Mouse (Mus musculus) liver, adult 2 months (tissue): ENCODE data around the gene Rab1b. TPM values are rescaled to one million over a fixed set of nuclear protein-coding genes. Genes with fewer than 3 reads are reported as not detected.

ENCODE experiments used
- DNase-seq: peaks from one replicate; pipeline ENCODE4 v3.0.0-alpha.2; 2011; ENCODE audit warnings: low read depth, low spot score; ENCODE audit errors: extremely low read depth
- H3K27ac ChIP-seq: fragments of 200-500 bp; replicated peaks from 2 replicates; pipeline ENCODE4 v1.5.1; 2012; ENCODE audit warnings: low read depth, mild to moderate bottlenecking, control low read depth, inconsistent platforms, low read length; ENCODE audit not compliant: insufficient read depth
- H3K27me3 ChIP-seq: fragments of 200-500 bp; 2 replicates; pipeline ENCODE4 v1.6.1; 2012; ENCODE audit warnings: mild to moderate bottlenecking, moderate library complexity, low read length, inconsistent platforms; ENCODE audit not compliant: control insufficient read depth, insufficient read depth
- H3K36me3 ChIP-seq: fragments of 200-500 bp; 2 replicates; pipeline ENCODE4 v1.6.1; 2012; ENCODE audit warnings: low read length, inconsistent platforms; ENCODE audit not compliant: control insufficient read depth, insufficient read depth
- H3K4me1 ChIP-seq: fragments of 200-500 bp; 2 replicates; pipeline ENCODE4 v1.6.1; 2011; ENCODE audit warnings: low read length; ENCODE audit not compliant: control insufficient read depth, insufficient read depth
- H3K4me3 ChIP-seq: fragments of 200-500 bp; 2 replicates; pipeline ENCODE4 v1.5.1; 2011; ENCODE audit warnings: low read depth, mild to moderate bottlenecking, control low read depth, low read length, moderate library complexity; ENCODE audit not compliant: insufficient read depth
- H3K79me2 ChIP-seq: fragments of 200-500 bp; 2 replicates; pipeline ENCODE4 v1.6.1; 2012; ENCODE audit warnings: inconsistent platforms, mild to moderate bottlenecking, low read length, moderate library complexity; ENCODE audit not compliant: control insufficient read depth, insufficient read depth
- H3K9ac ChIP-seq: fragments of 200-500 bp; 2 replicates; pipeline ENCODE4 v1.6.1; 2012; ENCODE audit warnings: low read depth, mild to moderate bottlenecking, control low read depth, inconsistent platforms, low read length
- CTCF ChIP-seq: fragments of 200-500 bp; IDR thresholded peaks from 2 replicates; pipeline ENCODE4 v1.5.1; 2011; ENCODE audit warnings: low read depth, low read length, control low read depth
- POLR2A ChIP-seq: fragments of 200-500 bp; IDR thresholded peaks from 2 replicates; pipeline ENCODE4 v1.6.1; 2011; ENCODE audit warnings: low read length, control low read depth; ENCODE audit not compliant: insufficient read depth; ENCODE audit errors: extremely low read depth
- WGBS: fragments of 180-500 bp; shearing (Covaris S2); methylation state at CpG from one replicate; pipeline ENCODE4 v1.1.7; 2018; 5-methylcytosine and 5-hydroxymethylcytosine counted together
- polyA plus RNA-seq: library from polyadenylated mRNA; depleted of rRNA; stranded (reverse); fragments of >200 nt; gene quantifications from 2 replicates; pipeline ENCODE4 v1.2.3, GENCODE M21; 2012
- total RNA-seq: library from RNA; depleted of rRNA; stranded (reverse); fragments of >200 nt; gene quantifications from 2 replicates; pipeline ENCODE4 v1.2.3, GENCODE M21; 2014

Gene Rab1b
- total and polyA plus RNA-seq, 2 experiments, result 82.1 to 165 TPM

DNA sequence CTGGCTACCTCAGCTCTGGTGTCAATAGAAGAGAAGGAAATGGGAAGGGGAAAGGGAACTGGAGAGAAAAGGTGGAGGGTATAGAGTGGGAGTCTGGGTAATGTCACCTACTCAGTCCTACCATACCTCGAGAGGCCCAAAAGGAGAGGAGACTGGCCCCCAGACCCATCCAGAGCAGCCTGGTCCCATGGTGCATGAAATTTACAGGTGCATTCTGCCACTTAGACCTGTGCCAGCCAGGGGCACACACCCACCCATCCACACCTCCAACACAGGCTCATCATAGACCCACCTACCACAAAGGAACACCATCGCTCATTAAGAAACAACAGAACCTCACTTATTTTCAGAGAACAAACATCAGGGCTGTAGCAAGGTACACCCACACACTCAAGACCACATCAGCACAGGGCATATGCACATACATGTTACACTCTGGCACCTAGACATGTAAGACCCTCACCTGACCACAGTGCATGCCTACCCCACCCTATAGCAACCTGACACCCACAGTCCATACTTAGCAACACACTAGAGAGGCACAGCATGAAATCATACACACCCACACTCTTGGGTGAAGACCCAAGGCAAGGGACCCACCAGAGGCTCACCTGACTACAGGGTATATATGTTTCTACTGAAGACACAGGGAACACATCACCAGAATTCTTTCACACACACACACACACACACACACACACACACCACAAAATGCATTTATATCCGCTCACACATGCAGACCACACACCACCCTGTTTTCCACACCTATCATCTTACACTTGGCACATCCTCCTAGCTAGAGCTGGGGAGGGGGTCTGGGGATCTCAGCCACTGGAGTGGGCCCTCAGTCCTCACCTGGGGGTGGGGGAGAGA lies 22.7 kb downstream of the Rab1b start:
- no peak for TF ChIP-seq POLR2A
- no peak for TF ChIP-seq CTCF
- Histone ChIP-seq H3K27me3 (peaks cover 16% of the 10 kb centered on the region), H3K27ac (no peak overlapping the region), H3K36me3 (no peaks in the 10 kb centered on the region), H3K79me2 (no peaks in the 10 kb centered on the region), H3K4me3 (no peak overlapping the region), H3K9ac (no peak overlapping the region), H3K4me1 (peaks cover 10% of the 10 kb centered on the region)
- WGBS, result 71% methylated on average over 3 of the region's 3 CpGs
- no peak for DNase-seq

DNA sequence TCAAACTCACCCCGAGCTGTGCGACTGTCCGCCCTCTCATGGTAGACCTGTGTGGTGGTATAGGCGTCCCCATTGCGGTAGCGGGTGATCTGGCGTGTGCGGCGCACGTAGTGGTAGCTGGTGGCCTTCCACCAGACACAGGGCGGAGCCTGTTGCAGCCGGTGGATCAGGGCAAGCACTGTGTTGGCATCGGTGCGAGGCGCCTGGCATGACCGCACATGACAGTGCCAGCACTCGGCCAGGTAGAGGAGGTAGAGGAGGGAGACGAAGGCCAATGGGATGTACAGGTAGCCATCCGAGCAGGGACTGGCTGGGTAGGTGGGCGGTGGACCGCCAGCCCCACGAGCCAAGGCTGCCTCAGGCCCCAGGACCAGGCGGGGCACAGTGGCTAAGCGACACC lies 24.3 kb downstream of the Rab1b start:
- Histone ChIP-seq H3K79me2 (no peaks in the 10 kb centered on the region), H3K27ac (no peak overlapping the region), H3K9ac (no peak overlapping the region), H3K27me3 (peaks cover 16% of the 10 kb centered on the region), H3K4me3 (no peak overlapping the region), H3K4me1 (peaks cover 5% of the 10 kb centered on the region), H3K36me3 (no peaks in the 10 kb centered on the region)
- no peak for DNase-seq
- WGBS, result 52% methylated on average over 24 of the region's 24 CpGs
- no peak for TF ChIP-seq CTCF
- TF ChIP-seq POLR2A, result no peak

DNA sequence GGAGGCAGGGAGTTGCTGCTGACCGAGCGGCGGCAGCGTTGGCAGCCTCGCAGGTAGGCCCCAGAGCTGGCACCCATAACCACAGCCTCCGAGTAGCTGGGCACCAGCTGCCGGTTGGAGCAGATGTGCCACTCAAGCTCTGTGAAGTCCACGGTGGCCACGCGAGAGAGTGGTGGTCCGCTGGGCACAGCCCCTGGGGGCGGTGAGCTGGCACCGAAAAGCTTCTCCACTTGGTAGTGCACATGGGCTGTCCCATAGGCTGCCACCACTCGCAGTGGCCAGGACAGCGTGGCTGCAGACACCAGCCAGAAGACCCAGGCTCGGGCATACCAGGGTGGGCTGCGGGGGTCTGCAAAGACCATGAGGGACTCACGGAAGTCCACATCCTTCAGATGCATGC lies 24.9 kb downstream of the Rab1b start:
- Histone ChIP-seq H3K4me1 (peaks cover 3% of the 10 kb centered on the region; the same call in 1 of the 2 replicates), H3K27ac (no peak overlapping the region), H3K4me3 (no peak overlapping the region), H3K9ac (no peak overlapping the region), H3K27me3 (peaks cover 16% of the 10 kb centered on the region), H3K79me2 (no peaks in the 10 kb centered on the region), H3K36me3 (no peaks in the 10 kb centered on the region)
- TF ChIP-seq CTCF (no peak), POLR2A (no peak)
- no peak for DNase-seq
- WGBS, result 50% methylated on average over 18 of the region's 18 CpGs

DNA sequence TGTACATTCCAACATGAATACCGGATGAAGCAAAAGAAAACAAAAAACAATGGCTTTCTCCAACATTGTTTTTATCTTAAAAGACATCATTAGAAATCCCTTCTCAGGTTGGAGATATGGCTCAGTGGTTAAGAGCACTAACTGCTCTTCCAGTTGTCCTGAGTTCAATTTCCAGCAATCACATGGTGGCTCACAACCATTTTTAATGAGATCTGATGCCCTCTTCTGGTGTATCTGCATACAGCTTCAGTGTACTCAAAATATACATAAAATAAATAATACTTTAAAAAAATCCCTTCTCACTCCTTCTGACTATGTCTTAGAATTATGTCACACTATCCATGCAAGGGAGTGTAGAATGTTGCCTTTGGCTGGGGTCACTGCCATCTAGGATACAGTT lies 27.6 kb downstream of the Rab1b start:
- Histone ChIP-seq H3K4me1 (no peaks in the 10 kb centered on the region), H3K27ac (no peak overlapping the region), H3K9ac (no peak overlapping the region), H3K79me2 (no peaks in the 10 kb centered on the region), H3K4me3 (no peak overlapping the region), H3K27me3 (peaks cover 11% of the 10 kb centered on the region), H3K36me3 (no peaks in the 10 kb centered on the region)
- DNase-seq, result no peak
- TF ChIP-seq POLR2A (no peak), CTCF (no peak)
- 87% methylated on average over 1 of the region's 1 CpGs for WGBS

DNA sequence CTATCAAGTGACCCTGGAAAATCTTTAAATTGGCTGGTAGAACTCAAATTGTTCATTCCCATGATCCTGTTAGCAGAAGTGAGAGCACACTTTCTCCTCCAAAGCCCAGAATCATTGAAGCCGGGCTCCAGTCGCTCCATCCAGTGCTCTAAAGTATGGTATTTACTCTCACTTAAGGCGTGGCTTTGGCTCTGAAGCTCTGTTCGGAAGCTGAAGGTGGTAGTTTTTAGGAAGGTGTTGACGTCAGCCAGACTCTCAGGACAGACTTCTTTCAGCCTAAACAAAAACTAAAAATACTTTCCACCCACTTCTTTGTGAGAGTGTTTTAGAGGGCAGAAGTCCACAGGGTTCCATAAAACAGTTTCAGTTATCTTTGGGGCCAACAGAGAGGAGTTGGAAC lies 33.4 kb downstream of the Rab1b start:
- H3K27me3 ChIP-seq, result peaks cover 5% of the 10 kb centered on the region
- no peaks in the 10 kb centered on the region for H3K79me2 ChIP-seq
- no peak for TF ChIP-seq CTCF
- no peak overlapping the region for H3K9ac ChIP-seq
- H3K36me3 ChIP-seq, result no peaks in the 10 kb centered on the region
- no peak overlapping the region for H3K27ac ChIP-seq
- H3K4me1 ChIP-seq, result peaks cover 9% of the 10 kb centered on the region; the same call in 1 of the 2 replicates
- H3K4me3 ChIP-seq, result no peak overlapping the region
- DNase-seq, result no peak
- WGBS, result 32% methylated on average over 5 of the region's 5 CpGs

DNA sequence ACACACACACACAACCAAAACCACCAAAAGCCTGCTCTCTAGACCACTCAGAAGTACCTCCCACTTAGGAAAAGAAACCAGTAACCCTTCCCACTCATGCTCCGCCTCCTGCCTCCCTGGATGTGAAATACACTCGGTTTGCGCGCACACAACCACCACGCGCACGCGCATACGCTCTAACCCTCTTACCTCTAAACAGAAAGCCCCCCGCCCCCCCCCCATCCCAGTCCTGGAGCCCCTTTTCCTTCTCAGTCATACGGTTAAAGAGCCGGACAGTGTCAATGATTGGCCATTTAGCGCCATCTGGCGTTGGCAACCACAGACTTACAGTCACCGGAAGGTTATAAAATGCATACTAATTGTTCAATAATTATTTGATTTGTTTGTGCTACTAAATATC lies 33.8 kb downstream of the Rab1b start:
- H3K36me3 ChIP-seq, result no peaks in the 10 kb centered on the region
- peaks cover 9% of the 10 kb centered on the region; the same call in 1 of the 2 replicates for H3K4me1 ChIP-seq
- no peak overlapping the region for H3K9ac ChIP-seq
- 3% methylated on average over 15 of the region's 15 CpGs for WGBS
- no peaks in the 10 kb centered on the region for H3K79me2 ChIP-seq
- TF ChIP-seq CTCF, result peak; percentile 59
- TF ChIP-seq POLR2A, result no peak
- DNase-seq, result no peak
- 0 out of 2 replicates have a peak overlapping the region, but pooled peaks have one; percentile 18 for H3K4me3 ChIP-seq
- peaks cover 10% of the 10 kb centered on the region for H3K27me3 ChIP-seq
- H3K27ac ChIP-seq, result no peak overlapping the region
